Mouse (Mus musculus): Measurements from ENCODE around the gene Ffar1. TPM values are rescaled to one million over a fixed set of nuclear protein-coding genes. Genes with fewer than 3 reads are reported as not detected.
A peak's percentile ranks its signal among the peaks of the same experiment; 100 is the strongest.

Ffar1 gene
- polyA plus RNA-seq (2014; fragmentation: Nextera tagmentation; extraction: Ambion mirVana), result not detected in 2 replicates

GRCm38 (mm10) chr7:30861464-30861863 lies at the start of gene Ffar1:
TSS of gene Ffar1 (minus strand) at chr7:30861564.
- no peak within 1 kb of the TSS for H3K4me3 ChIP-seq (ENCODE audit: low read depth, low read length)
- H3K4me1 ChIP-seq (ENCODE audit: control insufficient read depth, insufficient read depth, low read length), result peaks cover 5% of the 10 kb centered on the region; the same call in 1 of the 2 replicates
- H3K9me3 ChIP-seq (replicated peaks; ENCODE audit: control insufficient read depth, low read length), result no peaks in the 10 kb centered on the region
- H3K27me3 ChIP-seq (ENCODE audit: control insufficient read depth, insufficient read depth, low read length), result peaks cover 27% of the 10 kb centered on the region
- no peak within 1 kb of the TSS for H3K4me2 ChIP-seq
- ATAC-seq (replicated peaks; ENCODE audit: insufficient number of reproducible peaks, low FRiP score, low TSS enrichment), result no peak
- no peaks in the 10 kb centered on the region for H3K36me3 ChIP-seq (ENCODE audit: control insufficient read depth, insufficient read depth, low read length)
- H3K9ac ChIP-seq (ENCODE audit: low read depth, low read length), result no peak within 1 kb of the TSS
- WGBS (ENCODE audit: insufficient replicate concordance), result 77% methylated on average over 12 of the region's 12 CpGs
- no peak within 1 kb of the TSS for H3K27ac ChIP-seq (ENCODE audit: low read depth, low read length)

- ATAC-seq (replicated peaks; ENCODE audit: insufficient number of reproducible peaks, low FRiP score, low TSS enrichment), result no peak
- Histone ChIP-seq H3K9ac (ENCODE audit: low read depth, low read length) (no peak overlapping the region), H3K4me3 (ENCODE audit: low read depth, low read length) (no peak overlapping the region), H3K4me1 (ENCODE audit: control insufficient read depth, insufficient read depth, low read length) (0 out of 2 replicates have a peak, but pooled peaks cover 2% of the 10 kb centered on the region), H3K4me2 (no peak overlapping the region), H3K36me3 (ENCODE audit: control insufficient read depth, insufficient read depth, low read length) (no peaks in the 10 kb centered on the region), H3K27ac (ENCODE audit: low read depth, low read length) (no peak overlapping the region), H3K9me3 (replicated peaks; ENCODE audit: control insufficient read depth, low read length) (no peaks in the 10 kb centered on the region), H3K27me3 (ENCODE audit: control insufficient read depth, insufficient read depth, low read length) (peaks cover 11% of the 10 kb centered on the region; the same call in 1 of the 2 replicates)
- 67% methylated on average over 6 of the region's 6 CpGs for WGBS (ENCODE audit: insufficient replicate concordance)
These were observed 48.4 kb upstream of the Ffar1 start for GRCm38 (mm10) chr7:30909773-30910172.

GRCm38 (mm10) chr7:30908992-30909431 lies 47.6 kb upstream of the Ffar1 start:
- 27% methylated on average over 17 of the region's 17 CpGs for WGBS (ENCODE audit: insufficient replicate concordance)
- Histone ChIP-seq H3K9me3 (replicated peaks; ENCODE audit: control insufficient read depth, low read length) (no peaks in the 10 kb centered on the region), H3K4me1 (ENCODE audit: control insufficient read depth, insufficient read depth, low read length) (0 out of 2 replicates have a peak, but pooled peaks cover 2% of the 10 kb centered on the region), H3K4me2 (peak overlapping the region; percentile 56), H3K27me3 (ENCODE audit: control insufficient read depth, insufficient read depth, low read length) (peaks cover 11% of the 10 kb centered on the region; the same call in 1 of the 2 replicates), H3K9ac (ENCODE audit: low read depth, low read length) (no peak overlapping the region), H3K27ac (ENCODE audit: low read depth, low read length) (no peak overlapping the region), H3K36me3 (ENCODE audit: control insufficient read depth, insufficient read depth, low read length) (no peaks in the 10 kb centered on the region), H3K4me3 (ENCODE audit: low read depth, low read length) (peak overlapping the region; percentile 18)
- ATAC-seq (replicated peaks; ENCODE audit: insufficient number of reproducible peaks, low FRiP score, low TSS enrichment), result no peak; the same call in 1 of the 2 replicates

GRCm38 (mm10) chr7:30908277-30908991 lies 47.1 kb upstream of the Ffar1 start:
- Histone ChIP-seq H3K27ac (ENCODE audit: low read depth, low read length) (no peak overlapping the region), H3K9ac (ENCODE audit: low read depth, low read length) (no peak overlapping the region), H3K9me3 (replicated peaks; ENCODE audit: control insufficient read depth, low read length) (no peaks in the 10 kb centered on the region), H3K36me3 (ENCODE audit: control insufficient read depth, insufficient read depth, low read length) (no peaks in the 10 kb centered on the region), H3K4me1 (ENCODE audit: control insufficient read depth, insufficient read depth, low read length) (0 out of 2 replicates have a peak, but pooled peaks cover 2% of the 10 kb centered on the region), H3K4me3 (ENCODE audit: low read depth, low read length) (peak overlapping the region; percentile 18), H3K27me3 (ENCODE audit: control insufficient read depth, insufficient read depth, low read length) (peaks cover 11% of the 10 kb centered on the region; the same call in 1 of the 2 replicates), H3K4me2 (peak overlapping the region; percentile 56)
- ATAC-seq (replicated peaks; ENCODE audit: insufficient number of reproducible peaks, low FRiP score, low TSS enrichment), result peak; percentile 40; the same call in 1 of the 2 replicates
- 3% methylated on average over 23 of the region's 26 CpGs for WGBS (ENCODE audit: insufficient replicate concordance)

- no peak overlapping the region for H3K4me2 ChIP-seq
- H3K9ac ChIP-seq (ENCODE audit: low read depth, low read length), result no peak overlapping the region
- H3K9me3 ChIP-seq (replicated peaks; ENCODE audit: control insufficient read depth, low read length), result no peaks in the 10 kb centered on the region
- no peak for ATAC-seq (replicated peaks; ENCODE audit: insufficient number of reproducible peaks, low FRiP score, low TSS enrichment)
- WGBS (ENCODE audit: insufficient replicate concordance), result 46% methylated on average over 4 of the region's 4 CpGs
- no peak overlapping the region for H3K4me3 ChIP-seq (ENCODE audit: low read depth, low read length)
- peaks cover 4% of the 10 kb centered on the region; the same call in 1 of the 2 replicates for H3K4me1 ChIP-seq (ENCODE audit: control insufficient read depth, insufficient read depth, low read length)
- no peaks in the 10 kb centered on the region for H3K36me3 ChIP-seq (ENCODE audit: control insufficient read depth, insufficient read depth, low read length)
- peaks cover 11% of the 10 kb centered on the region; the same call in 1 of the 2 replicates for H3K27me3 ChIP-seq (ENCODE audit: control insufficient read depth, insufficient read depth, low read length)
- H3K27ac ChIP-seq (ENCODE audit: low read depth, low read length), result no peak overlapping the region
These were observed 42.7 kb upstream of the Ffar1 start for GRCm38 (mm10) chr7:30904042-30904441.

- Histone ChIP-seq H3K9ac (ENCODE audit: low read depth, low read length) (no peak overlapping the region), H3K4me2 (no peak overlapping the region), H3K27ac (ENCODE audit: low read depth, low read length) (no peak overlapping the region), H3K9me3 (replicated peaks; ENCODE audit: control insufficient read depth, low read length) (no peaks in the 10 kb centered on the region), H3K36me3 (ENCODE audit: control insufficient read depth, insufficient read depth, low read length) (no peaks in the 10 kb centered on the region), H3K4me3 (ENCODE audit: low read depth, low read length) (no peak overlapping the region), H3K27me3 (ENCODE audit: control insufficient read depth, insufficient read depth, low read length) (no peaks in the 10 kb centered on the region), H3K4me1 (ENCODE audit: control insufficient read depth, insufficient read depth, low read length) (peaks cover 2% of the 10 kb centered on the region; the same call in 1 of the 2 replicates)
- no peak for ATAC-seq (replicated peaks; ENCODE audit: insufficient number of reproducible peaks, low FRiP score, low TSS enrichment)
- WGBS (ENCODE audit: insufficient replicate concordance), result 81% methylated on average over 3 of the region's 3 CpGs
These were observed 33.9 kb upstream of the Ffar1 start for GRCm38 (mm10) chr7:30895217-30895616.

GRCm38 (mm10) chr7:30892515-30892914 lies 31.2 kb upstream of the Ffar1 start:
- H3K36me3 ChIP-seq (ENCODE audit: control insufficient read depth, insufficient read depth, low read length), result no peaks in the 10 kb centered on the region
- no peak for ATAC-seq (replicated peaks; ENCODE audit: insufficient number of reproducible peaks, low FRiP score, low TSS enrichment)
- H3K27ac ChIP-seq (ENCODE audit: low read depth, low read length), result no peak overlapping the region

GRCm38 (mm10) chr7:30891746-30892145 lies 30.4 kb upstream of the Ffar1 start:
- H3K4me2 ChIP-seq, result no peak overlapping the region
- H3K4me1 ChIP-seq (ENCODE audit: control insufficient read depth, insufficient read depth, low read length), result no peaks in the 10 kb centered on the region
- no peak overlapping the region for H3K27ac ChIP-seq (ENCODE audit: low read depth, low read length)
- no peaks in the 10 kb centered on the region for H3K9me3 ChIP-seq (replicated peaks; ENCODE audit: control insufficient read depth, low read length)
- no peak overlapping the region for H3K9ac ChIP-seq (ENCODE audit: low read depth, low read length)
- no peaks in the 10 kb centered on the region for H3K36me3 ChIP-seq (ENCODE audit: control insufficient read depth, insufficient read depth, low read length)
- WGBS (ENCODE audit: insufficient replicate concordance), result 83% methylated on average over 9 of the region's 9 CpGs
- H3K27me3 ChIP-seq (ENCODE audit: control insufficient read depth, insufficient read depth, low read length), result no peaks in the 10 kb centered on the region
- no peak for ATAC-seq (replicated peaks; ENCODE audit: insufficient number of reproducible peaks, low FRiP score, low TSS enrichment)
- H3K4me3 ChIP-seq (ENCODE audit: low read depth, low read length), result no peak overlapping the region

More at GRCm38 (mm10) chr7:30892515-30892914, 31.2 kb upstream of the Ffar1 start:
- 55% methylated on average over 3 of the region's 3 CpGs for WGBS (ENCODE audit: insufficient replicate concordance)
- Histone ChIP-seq H3K27me3 (ENCODE audit: control insufficient read depth, insufficient read depth, low read length) (no peaks in the 10 kb centered on the region), H3K9ac (ENCODE audit: low read depth, low read length) (no peak overlapping the region), H3K4me3 (ENCODE audit: low read depth, low read length) (no peak overlapping the region), H3K4me2 (no peak overlapping the region), H3K4me1 (ENCODE audit: control insufficient read depth, insufficient read depth, low read length) (no peaks in the 10 kb centered on the region), H3K9me3 (replicated peaks; ENCODE audit: control insufficient read depth, low read length) (no peaks in the 10 kb centered on the region)

Measured in heart, embryonic 11.5 days (tissue).